Mouse (Mus musculus) 416B (cell line): ENCODE measurements at regions not wholly inside any gene's neighbourhood (a gene's known extent, or its start where the extent isn't known, plus 50 kb on each side); places are given as distances from the start of the nearest gene placed in this dataset.
"Not testable (repeated sequence)": the region's sequence is repeated elsewhere in the genome, so short reads cannot be mapped to it uniquely, and the experiment has no call there.

ENCODE experiments used
- DNase-seq: peaks from one replicate; pipeline ENCODE4 v3.0.0; 2011; ENCODE audit warnings: low read depth

DNA sequence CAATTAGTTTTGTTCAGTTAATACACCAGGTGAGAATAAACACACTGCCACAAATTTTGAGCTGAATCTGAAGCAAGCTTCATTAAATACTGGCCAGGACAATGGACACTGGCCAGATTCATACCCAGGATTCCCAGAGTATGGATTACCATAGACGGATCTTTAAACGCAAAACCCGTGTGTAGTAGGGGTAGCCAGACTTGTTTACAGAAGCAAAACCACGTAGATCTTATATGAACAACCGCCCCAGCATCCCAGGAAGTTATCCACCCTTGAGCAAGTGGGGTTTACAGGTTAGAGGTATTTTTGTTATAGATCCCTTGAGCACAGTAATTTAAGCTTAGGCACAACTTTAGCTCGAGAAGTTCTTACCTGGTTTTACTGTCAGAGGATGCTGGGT is 71.1 kb upstream of the Ezr start:
- DNase-seq = no peak

- DNase-seq = peak; percentile 17
Measured at GRCm38 (mm10) chr17:6852177-6852947, 69.8 kb upstream of the Ezr start.

DNA sequence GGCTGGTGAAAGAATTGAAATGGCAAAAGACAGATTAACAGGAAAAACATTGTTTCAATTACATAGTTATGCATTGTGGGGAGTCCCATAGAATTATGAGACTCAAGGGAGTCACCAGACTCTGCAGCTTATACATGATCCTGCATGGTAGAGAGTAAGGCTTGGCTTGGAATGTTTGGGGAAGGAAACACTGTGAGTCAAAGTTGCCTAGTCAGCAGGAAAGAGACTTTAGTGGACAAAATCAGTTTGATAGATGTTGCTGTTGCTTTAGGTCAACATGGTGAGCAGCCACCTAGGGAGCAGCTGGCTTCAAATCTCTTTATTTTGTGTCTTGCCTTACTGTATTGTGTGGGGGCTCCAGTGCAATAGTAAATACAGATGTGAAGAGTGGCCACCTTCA is 67.9 kb upstream of the Ezr start:
- no peak for DNase-seq

DNA sequence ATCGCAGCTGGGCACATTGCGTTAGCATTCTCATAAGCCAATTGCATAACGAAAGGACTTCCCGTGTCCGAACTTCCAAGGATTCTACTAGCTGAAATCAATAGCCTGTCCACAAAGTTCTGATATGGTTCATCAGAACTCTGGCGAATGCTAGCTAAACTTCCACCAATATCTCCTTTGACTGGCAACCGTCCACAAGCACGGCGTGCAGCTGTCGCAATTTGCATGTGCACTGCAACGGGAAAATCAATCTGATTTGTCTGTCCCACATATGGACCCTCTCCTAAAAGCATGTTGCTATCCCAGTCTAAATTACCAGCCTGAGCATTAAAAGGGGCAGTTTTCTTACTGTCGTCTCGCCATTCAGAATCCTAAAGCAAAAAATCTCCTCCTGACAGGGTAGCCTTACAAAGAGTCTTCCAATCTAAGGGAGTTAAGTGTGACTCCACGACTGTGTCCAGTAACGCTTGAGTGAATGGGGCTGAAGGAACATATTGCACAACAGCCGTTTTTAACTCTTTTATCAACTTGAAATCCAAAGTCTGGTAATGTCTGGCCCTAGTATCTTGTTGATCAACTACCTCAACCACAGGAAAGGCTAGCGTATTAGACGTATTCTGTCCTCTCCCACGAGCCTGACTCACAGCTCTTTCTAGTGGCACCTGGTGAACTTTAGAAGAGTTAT is 59.3 kb upstream of the Ezr start:
- DNase-seq = not testable (repeated sequence)

GRCm38 (mm10) chr17:6835333-6835916 is 52.8 kb upstream of the Ezr start:
- peak; percentile 70 for DNase-seq
